Mouse (Mus musculus): Measurements from ENCODE around the gene Cdh12.

Gene Cdh12

DNA sequence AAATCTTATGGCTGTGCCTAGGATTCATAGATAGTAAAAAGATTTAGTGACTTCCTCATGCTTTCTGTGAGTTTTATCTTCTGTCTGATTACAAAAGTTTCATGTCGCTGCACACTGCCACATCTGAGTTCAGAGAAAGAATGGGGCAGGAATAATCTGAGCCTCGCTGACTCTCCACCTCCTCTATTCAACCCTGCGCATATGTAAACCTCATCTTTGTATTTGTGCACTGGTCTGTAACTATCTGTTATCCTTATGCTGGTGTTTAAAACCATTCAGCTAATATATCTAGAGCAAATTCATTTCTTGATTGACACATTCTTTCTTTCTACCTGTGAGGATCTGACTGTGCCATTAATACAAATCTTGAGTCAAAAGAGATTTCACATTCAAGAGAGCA, 944.0 kb downstream of the Cdh12 start:
- DNase-seq: no peak

DNA sequence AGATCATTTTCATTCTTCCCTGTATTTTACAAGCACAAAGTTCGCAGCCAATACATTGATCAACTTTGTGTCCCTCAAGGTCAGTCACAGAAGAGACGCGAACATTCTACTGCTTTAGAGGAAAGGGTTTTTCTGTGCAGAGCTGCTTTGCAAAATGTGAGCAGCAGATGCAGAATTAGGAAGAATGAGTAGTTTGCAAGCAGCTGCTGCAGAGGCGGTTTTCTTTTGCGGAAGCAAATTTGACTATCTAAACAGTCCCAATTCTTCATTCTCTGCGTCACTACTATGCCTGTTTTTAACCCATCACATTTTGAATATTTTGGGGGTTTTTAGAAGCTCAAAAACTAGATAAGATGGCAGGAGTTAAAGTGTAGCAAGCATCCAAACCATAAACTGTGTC, 956.1 kb downstream of the Cdh12 start:
- peak; percentile 73 for DNase-seq

DNA sequence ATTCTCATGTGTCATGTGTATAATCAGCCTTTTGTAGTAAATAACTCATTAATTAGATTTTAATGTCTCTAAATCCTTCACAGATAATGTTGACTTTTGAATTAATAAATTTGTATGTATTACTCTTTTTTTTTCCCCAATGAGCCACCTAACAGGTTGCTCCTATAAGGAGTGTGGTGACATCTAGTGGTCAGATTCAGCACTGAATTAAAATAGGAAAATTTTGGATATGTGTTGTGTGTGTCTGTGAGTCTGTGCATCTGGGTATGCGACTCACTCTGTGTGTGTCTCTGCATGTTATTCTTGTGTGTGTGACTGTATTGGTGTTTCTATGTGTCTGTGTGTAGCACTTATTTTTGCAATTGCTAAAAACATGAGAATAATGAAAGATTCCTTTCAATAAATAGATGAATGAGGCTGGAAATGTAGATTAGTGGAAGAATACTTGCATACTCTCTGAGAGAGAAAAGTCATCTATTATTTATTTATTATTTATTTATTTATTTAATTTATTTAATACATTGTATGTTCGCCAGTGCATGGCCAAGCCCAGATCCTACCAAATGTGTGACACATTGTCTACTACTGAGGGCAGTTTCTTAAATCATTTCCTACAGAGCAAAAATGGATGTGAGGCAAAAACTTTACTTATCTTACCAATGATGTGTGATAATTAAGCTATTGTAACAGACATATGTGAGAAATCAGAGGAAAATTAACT, 958.4 kb downstream of the Cdh12 start:
- DNase-seq: peak; percentile 8

DNA sequence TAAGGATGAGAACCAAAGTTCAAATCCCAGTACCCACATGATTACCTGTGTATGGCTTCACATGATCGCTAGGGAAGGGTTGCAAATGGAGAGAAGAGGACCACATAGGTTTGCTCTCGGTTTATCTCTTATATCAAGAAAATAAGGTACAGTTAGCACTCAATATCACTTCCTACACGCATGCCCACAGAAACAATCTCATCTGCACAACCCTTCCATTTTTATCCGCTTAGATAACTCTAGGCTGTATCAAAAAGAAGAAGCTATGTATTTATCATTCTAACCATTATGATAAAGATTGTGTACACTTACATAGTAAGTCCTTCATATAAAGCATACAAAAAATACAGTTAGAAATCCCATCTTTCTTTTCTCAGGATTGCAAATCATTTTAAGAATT, 988.3 kb downstream of the Cdh12 start:
- DNase-seq: no peak

DNA sequence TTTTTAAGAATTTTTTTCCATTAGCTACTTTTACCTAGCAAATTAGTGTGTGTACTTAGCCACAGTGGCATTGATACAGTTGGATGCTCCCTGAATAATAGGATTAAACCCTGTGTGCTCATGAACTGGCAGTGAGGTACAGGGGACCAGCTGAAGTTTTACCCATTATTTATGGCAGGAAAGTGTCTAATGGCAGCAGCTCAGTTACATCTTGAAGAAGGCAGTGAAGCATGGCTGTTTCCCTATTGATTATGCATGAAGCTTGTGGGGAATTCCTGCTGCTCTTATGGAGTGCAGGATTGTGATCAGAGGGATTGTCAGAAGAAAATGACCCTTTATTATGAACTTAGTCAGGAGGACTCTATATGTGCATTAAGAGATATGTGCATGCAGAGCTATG, 988.9 kb downstream of the Cdh12 start:
- DNase-seq: no peak

DNA sequence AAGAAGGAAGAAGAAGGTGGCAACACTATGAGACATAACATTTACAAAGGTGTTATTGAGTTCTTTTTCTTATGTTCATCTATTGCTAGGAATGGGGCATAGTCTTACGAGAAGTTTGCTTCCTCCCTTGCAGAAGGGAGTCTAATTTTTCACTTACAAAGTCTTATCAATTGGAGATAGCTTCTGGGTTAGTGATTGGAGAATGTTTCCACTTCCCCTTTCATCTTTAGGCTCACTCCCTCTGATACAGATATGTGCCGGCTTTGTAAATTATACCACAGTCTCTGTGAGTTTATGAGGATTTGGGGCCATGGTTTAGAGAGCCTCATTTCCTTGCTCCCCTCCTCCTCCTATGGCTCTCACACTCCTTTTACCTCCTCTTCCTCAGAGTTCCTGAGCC, 1009.0 kb downstream of the Cdh12 start:
- DNase-seq: no peak

DNA sequence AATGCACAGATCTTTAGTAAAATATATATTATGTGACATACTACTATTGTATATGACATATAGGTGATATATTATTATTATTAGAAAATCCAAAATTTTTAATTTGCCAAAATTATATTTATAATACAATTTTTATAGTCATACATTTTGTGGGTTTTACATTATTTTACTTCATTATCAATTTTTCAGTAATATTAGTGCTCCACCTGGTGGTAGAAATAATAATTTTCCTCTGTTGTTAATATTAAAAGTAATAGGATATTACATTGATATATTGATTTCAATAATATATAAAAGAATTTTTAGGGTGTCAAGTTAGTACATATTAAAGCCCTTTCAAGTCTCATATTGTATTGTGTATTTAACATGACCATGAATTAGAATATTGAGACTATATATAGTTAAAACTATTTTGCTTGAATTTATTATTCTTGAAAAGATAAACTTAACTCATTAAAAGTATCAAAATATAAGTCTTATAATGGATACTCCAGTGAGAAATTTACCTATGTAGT, 1070.3 kb downstream of the Cdh12 start:
- no peak for DNase-seq

DNA sequence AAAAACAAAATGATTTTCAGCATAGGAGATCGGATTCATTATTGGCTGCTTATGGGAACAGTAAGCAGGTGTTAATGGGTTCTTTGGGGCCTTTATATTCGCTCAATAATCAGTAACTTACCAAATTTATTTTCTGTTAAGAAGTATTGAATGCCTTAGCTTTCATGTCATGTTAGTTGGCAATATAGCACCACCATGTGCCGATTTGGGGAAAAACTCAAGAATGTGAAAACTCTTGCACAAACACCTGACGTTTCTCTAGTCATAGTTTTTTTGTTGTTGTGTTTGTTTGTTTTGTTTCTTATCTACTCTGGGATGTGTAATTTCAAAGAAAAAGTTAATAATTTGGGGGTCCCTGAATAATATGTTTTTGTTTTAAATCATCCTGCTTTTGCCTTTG, 1081.7 kb downstream of the Cdh12 start:
- DNase-seq: peak; percentile 6

DNA sequence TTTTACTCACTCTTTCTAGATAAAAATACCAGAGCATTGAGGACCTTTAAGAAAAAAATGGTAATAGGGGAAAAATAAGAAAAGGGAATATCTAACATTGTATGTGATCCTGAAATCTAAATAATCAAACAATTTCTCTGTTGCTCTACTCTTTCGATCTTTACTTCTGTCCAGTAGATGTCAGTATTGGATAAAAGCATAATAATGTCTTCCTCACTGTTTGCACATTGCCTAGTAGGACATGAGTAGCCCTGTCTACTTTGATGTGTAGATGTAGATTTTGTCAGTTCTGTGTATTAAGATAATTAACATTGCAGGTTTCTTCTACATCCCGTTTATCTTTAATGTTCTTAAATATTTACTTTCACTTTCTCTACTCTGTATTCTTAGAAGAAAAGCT, 1087.8 kb downstream of the Cdh12 start:
- no peak for DNase-seq

DNA sequence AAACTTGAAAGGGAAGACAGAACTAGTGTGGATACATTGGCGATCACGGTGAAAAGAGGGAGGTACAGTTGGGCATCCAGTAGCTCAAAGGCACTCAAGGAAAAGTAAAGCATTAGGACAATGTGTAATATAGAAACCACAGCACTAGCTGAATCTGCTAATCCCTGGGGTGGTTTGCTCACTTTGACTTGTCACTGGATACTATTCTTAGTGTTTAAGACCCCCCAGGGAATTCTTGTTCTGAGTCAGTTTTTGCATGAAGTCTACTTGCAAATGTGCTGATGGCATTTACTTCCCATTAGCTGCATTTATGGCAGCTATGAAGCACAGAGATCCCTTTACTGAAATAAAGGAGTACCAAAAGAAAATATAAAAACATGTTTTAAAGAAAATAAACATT, 1095.7 kb downstream of the Cdh12 start:
- no peak for DNase-seq

DNA sequence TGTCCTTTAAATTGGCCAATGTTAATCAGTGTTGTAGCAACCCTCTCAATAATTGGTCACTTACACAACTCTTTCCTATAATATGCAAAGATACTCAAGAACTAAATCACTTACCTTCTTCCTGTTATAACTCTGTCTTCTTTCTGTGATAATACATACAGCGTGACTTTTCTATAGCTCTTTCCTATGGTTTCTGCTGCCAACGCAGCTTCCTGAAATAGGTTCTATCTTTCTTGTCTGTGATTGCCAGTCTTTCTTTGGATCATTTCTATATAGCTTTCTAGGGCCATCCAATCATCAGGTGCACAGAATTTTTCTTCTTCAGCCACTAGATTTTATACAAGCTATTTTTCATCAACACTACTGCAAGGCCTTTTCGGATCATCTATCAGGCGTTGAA, 1106.9 kb downstream of the Cdh12 start:
- no peak for DNase-seq

DNA sequence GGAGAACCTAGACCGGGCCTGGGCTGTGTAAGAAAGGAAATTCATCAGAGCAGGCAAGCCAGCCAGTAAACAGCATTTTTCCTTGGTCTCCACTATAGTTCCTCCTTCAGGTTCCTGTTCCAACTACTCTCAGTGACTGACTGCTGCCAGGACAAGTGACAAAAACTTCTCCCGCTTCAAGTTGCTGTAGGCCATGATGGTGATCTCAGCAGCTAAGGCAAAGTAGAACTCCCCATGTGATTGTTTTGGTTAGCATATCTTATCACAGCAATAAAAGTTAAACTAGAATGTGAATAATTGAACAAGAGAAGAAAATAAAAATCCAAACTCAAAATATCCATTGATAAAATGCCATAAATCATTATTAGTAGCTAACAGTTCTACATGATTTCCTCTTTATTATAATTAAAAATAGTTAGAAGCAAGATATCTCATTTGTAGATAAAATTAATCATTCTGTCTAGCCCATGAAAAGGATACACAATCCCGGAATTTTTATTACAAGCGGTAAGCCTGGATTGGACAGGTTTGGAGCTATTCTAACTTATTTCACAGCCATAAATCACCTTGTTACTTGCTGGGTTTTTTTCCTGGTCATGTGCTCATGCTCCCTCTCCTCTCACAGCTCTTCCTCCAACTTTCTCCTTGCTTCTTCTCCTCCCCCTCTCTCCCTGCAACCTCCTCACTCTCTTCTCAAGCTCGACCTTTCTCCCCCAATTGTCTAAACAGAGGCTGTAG, 1117.4 kb downstream of the Cdh12 start:
- no peak for DNase-seq

DNA sequence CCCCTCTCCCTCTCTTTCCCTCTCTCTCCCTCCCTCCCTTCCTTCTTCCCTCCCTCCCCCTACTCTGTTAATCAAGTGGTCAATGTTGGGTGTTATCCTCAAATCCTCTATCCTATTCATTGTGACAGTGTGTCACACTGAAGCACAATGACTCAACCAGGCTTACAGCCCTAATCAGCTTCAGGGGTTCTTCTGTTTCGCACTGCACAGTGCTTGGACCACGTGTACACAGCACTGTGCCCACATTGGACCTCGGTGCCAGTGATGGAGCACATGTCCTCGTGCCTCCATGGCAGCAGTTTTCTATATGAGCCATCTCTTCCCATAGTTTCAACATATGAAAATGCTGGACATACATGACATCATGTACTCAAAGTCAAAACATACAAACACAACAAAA, 1155.4 kb downstream of the Cdh12 start:
- no peak for DNase-seq

All from layer of hippocampus, adult 9-11 months (tissue).